20 mouse cellular contexts compared by ENCODE assay signal in genomic region chr10:41261889-41262288, GRCm38 (mm10). TPM values are rescaled to one million over a fixed set of nuclear protein-coding genes. Genes with fewer than 3 reads are reported as not detected.
A peak's percentile ranks its signal among the peaks of the same experiment; 100 is the strongest.
DNase-seq lines count a peak whose midpoint lies in the region; ATAC-seq and TF ChIP-seq lines count a peak whose summit lies in the region.
"Had no signal": no experiment of that assay in that cellular context is flagged by ENCODE, and none has a peak within 500 bp of the region (broad histone marks: within the 10 kb centered on the region; RNA-seq: fewer than 3 reads in every experiment).

No protein-coding gene starts in this region.

- H3K4me2 ChIP-seq in hindbrain, postnatal 0 days (ENCODE audit: low read depth, low read length), result no peak overlapping the region
- no peak overlapping the region for H3K4me2 ChIP-seq in hindbrain, embryonic 16.5 days (ENCODE audit: low read length)
- no peak overlapping the region for H3K4me2 ChIP-seq in midbrain, embryonic 16.5 days (ENCODE audit: low read length)
- H3K4me2 ChIP-seq in midbrain, embryonic 11.5 days, result no peak overlapping the region
- H3K4me2 ChIP-seq in liver, postnatal 0 days (ENCODE audit: low read depth, low read length), result no peak overlapping the region
- H3K4me2 ChIP-seq: forebrain, embryonic 12.5 days; hindbrain, embryonic 12.5 days; limb, embryonic 15.5 days; neural tube, embryonic 15.5 days had no signal

- H3K9me3 ChIP-seq in hindbrain, postnatal 0 days (ENCODE audit: low read length), result no peaks in the 10 kb centered on the region
- H3K9me3 ChIP-seq in hindbrain, embryonic 16.5 days (ENCODE audit: control insufficient read depth, low read length), result no peaks in the 10 kb centered on the region
- no peaks in the 10 kb centered on the region; the same call in 1 of the 2 replicates for H3K9me3 ChIP-seq in midbrain, embryonic 16.5 days (replicated peaks; ENCODE audit: control insufficient read depth, low read length, poor library complexity, severe bottlenecking)
- no peaks in the 10 kb centered on the region for H3K9me3 ChIP-seq in midbrain, embryonic 11.5 days (ENCODE audit: control insufficient read depth, low read length)
- H3K9me3 ChIP-seq in liver, postnatal 0 days (ENCODE audit: low read length), result no peaks in the 10 kb centered on the region
- H3K9me3 ChIP-seq: forebrain, embryonic 12.5 days; hindbrain, embryonic 12.5 days; limb, embryonic 15.5 days; neural tube, embryonic 15.5 days had no signal

- no peak for ATAC-seq in hindbrain, postnatal 0 days
- no peak for ATAC-seq in hindbrain, embryonic 16.5 days
- peak; percentile 72 for ATAC-seq in midbrain, embryonic 16.5 days
- no peak for ATAC-seq in midbrain, embryonic 11.5 days (ENCODE audit: low FRiP score)
- ATAC-seq in liver, postnatal 0 days, result peak; percentile 84

- DNase-seq in hindbrain, postnatal 0 days (ENCODE audit: low spot score), result peak; percentile 52
- no peak for DNase-seq in midbrain, embryonic 11.5 days (ENCODE audit: low spot score, missing footprints)
- peak; percentile 62 for DNase-seq in c-Kit-positive CD71-positive TER-119-positive erythroid progenitor cells, embryonic 14.5 days (ENCODE audit: low spot score)
- no peak for DNase-seq in liver, postnatal 0 days
- DNase-seq in heart, postnatal 36 days, result no peak
- no peak for DNase-seq in layer of hippocampus, adult 11-12 months (ENCODE audit: low spot score)
- DNase-seq: adrenal gland, adult 2 months; cerebellum, adult 2 months; heart, adult 18-20 months; kidney, postnatal 10 days; thymus, postnatal 4 days had no signal

- peak; percentile 64 for TF ChIP-seq EP300 in liver, postnatal 0 days (IDR thresholded peaks at IDR 0.05; ENCODE audit: low read depth)

- H3K27me3 ChIP-seq in hindbrain, postnatal 0 days (ENCODE audit: insufficient read depth, low read length), result no peaks in the 10 kb centered on the region
- no peaks in the 10 kb centered on the region for H3K27me3 ChIP-seq in hindbrain, embryonic 16.5 days (replicated peaks; ENCODE audit: control insufficient read depth, insufficient read depth, low read length)
- no peaks in the 10 kb centered on the region for H3K27me3 ChIP-seq in midbrain, embryonic 16.5 days (ENCODE audit: control insufficient read depth, insufficient read depth, low read depth, low read length)
- no peaks in the 10 kb centered on the region for H3K27me3 ChIP-seq in midbrain, embryonic 11.5 days (ENCODE audit: control insufficient read depth, insufficient read depth, low read length)
- H3K27me3 ChIP-seq in liver, postnatal 0 days (ENCODE audit: insufficient read depth, low read length), result no peaks in the 10 kb centered on the region
- H3K27me3 ChIP-seq: forebrain, embryonic 12.5 days; hindbrain, embryonic 12.5 days; limb, embryonic 15.5 days; neural tube, embryonic 15.5 days had no signal

- intact Hi-C loops in heart, postnatal 36 days (cut with DNase I), result loop anchor here (5.0 kb wide), 1 partner anchor 245 kb away; no protein-coding TSS in a partner anchor

- H3K4me1 ChIP-seq in hindbrain, postnatal 0 days (ENCODE audit: insufficient read depth, low read length), result no peaks in the 10 kb centered on the region
- H3K4me1 ChIP-seq in hindbrain, embryonic 16.5 days (ENCODE audit: control insufficient read depth, insufficient read depth, low read depth, low read length), result no peaks in the 10 kb centered on the region
- no peaks in the 10 kb centered on the region for H3K4me1 ChIP-seq in midbrain, embryonic 16.5 days (ENCODE audit: control insufficient read depth, insufficient read depth, low read length)
- no peaks in the 10 kb centered on the region for H3K4me1 ChIP-seq in midbrain, embryonic 11.5 days (ENCODE audit: control insufficient read depth, insufficient read depth, low read length)
- 0 out of 2 replicates have a peak, but pooled peaks cover 7% of the 10 kb centered on the region for H3K4me1 ChIP-seq in liver, postnatal 0 days (ENCODE audit: insufficient read depth)
- H3K4me1 ChIP-seq: forebrain, embryonic 12.5 days; hindbrain, embryonic 12.5 days; limb, embryonic 15.5 days; neural tube, embryonic 15.5 days had no signal

- no peak overlapping the region for H3K9ac ChIP-seq in hindbrain, postnatal 0 days (replicated peaks; ENCODE audit: low read length)
- H3K9ac ChIP-seq in hindbrain, embryonic 16.5 days (ENCODE audit: low read depth, low read length), result no peak overlapping the region
- H3K9ac ChIP-seq in midbrain, embryonic 16.5 days (ENCODE audit: low read depth, low read length), result no peak overlapping the region
- no peak overlapping the region for H3K9ac ChIP-seq in midbrain, embryonic 11.5 days (ENCODE audit: low read length)
- no peak overlapping the region for H3K9ac ChIP-seq in liver, postnatal 0 days (replicated peaks)
- H3K9ac ChIP-seq: forebrain, embryonic 12.5 days; hindbrain, embryonic 12.5 days; limb, embryonic 15.5 days; neural tube, embryonic 15.5 days had no signal

- TF ChIP-seq CTCF in hindbrain, postnatal 0 days (IDR thresholded peaks at IDR 0.05; ENCODE audit: low read depth), result peak; percentile 44
- TF ChIP-seq CTCF in liver, postnatal 0 days (IDR thresholded peaks at IDR 0.05; ENCODE audit: low read depth), result peak; percentile 56

- peaks cover 11% of the 10 kb centered on the region; the same call in 1 of the 2 replicates for H3K36me3 ChIP-seq in hindbrain, postnatal 0 days (ENCODE audit: insufficient read depth, low read length)
- H3K36me3 ChIP-seq in hindbrain, embryonic 16.5 days (ENCODE audit: control insufficient read depth, insufficient read depth, low read length), result peaks cover 5% of the 10 kb centered on the region; the same call in 1 of the 2 replicates
- H3K36me3 ChIP-seq in midbrain, embryonic 16.5 days (ENCODE audit: control insufficient read depth, insufficient read depth, low read length), result peaks cover 6% of the 10 kb centered on the region; the same call in 1 of the 2 replicates
- H3K36me3 ChIP-seq in midbrain, embryonic 11.5 days (ENCODE audit: control insufficient read depth, insufficient read depth, low read length), result no peaks in the 10 kb centered on the region
- peaks cover 4% of the 10 kb centered on the region; the same call in 1 of the 2 replicates for H3K36me3 ChIP-seq in liver, postnatal 0 days (replicated peaks; ENCODE audit: insufficient read depth, low read length)

- H3K4me3 ChIP-seq in hindbrain, postnatal 0 days (ENCODE audit: low read length), result no peak overlapping the region
- no peak overlapping the region for H3K4me3 ChIP-seq in hindbrain, embryonic 16.5 days (ENCODE audit: low read length)
- H3K4me3 ChIP-seq in midbrain, embryonic 16.5 days (ENCODE audit: low read depth, low read length), result no peak overlapping the region
- H3K4me3 ChIP-seq in midbrain, embryonic 11.5 days (ENCODE audit: low read depth, low read length), result no peak overlapping the region
- H3K4me3 ChIP-seq in liver, postnatal 0 days (ENCODE audit: low read depth, low read length), result no peak overlapping the region
- H3K4me3 ChIP-seq: forebrain, embryonic 12.5 days; hindbrain, embryonic 12.5 days; limb, embryonic 15.5 days; myocyte; neural tube, embryonic 15.5 days had no signal

- H3K27ac ChIP-seq in hindbrain, postnatal 0 days, result no peak overlapping the region
- no peak overlapping the region for H3K27ac ChIP-seq in hindbrain, embryonic 16.5 days (ENCODE audit: low read depth, low read length)
- H3K27ac ChIP-seq in midbrain, embryonic 16.5 days (ENCODE audit: low read length), result no peak overlapping the region
- no peak overlapping the region for H3K27ac ChIP-seq in midbrain, embryonic 11.5 days (ENCODE audit: low read depth, low read length)
- 0 out of 2 replicates have a peak overlapping the region, but pooled peaks have one; percentile 61 for H3K27ac ChIP-seq in liver, postnatal 0 days (ENCODE audit: low read depth)
- H3K27ac ChIP-seq: forebrain, embryonic 12.5 days; hindbrain, embryonic 12.5 days; limb, embryonic 15.5 days; neural tube, embryonic 15.5 days had no signal

RNA-seq across cellular contexts. Expression of gene Fig4, which starts 41.2 kb away (rescaled TPM):
- 29.7 and 30.4 TPM in 2 replicates for total RNA-seq in hindbrain, postnatal 0 days (2014; rRNA removed)
- polyA plus RNA-seq in hindbrain, postnatal 0 days (2015; fragmentation: Nextera tagmentation; extraction: Ambion mirVana), result 29.9 and 32.6 TPM in 2 replicates
- polyA plus RNA-seq in hindbrain, embryonic 16.5 days (2015; fragmentation: Nextera tagmentation; extraction: Ambion mirVana), result 31.2 and 32.1 TPM in 2 replicates
- polyA plus RNA-seq in midbrain, embryonic 16.5 days (2015; fragmentation: Nextera tagmentation; extraction: Ambion mirVana), result 31.6 and 32.5 TPM in 2 replicates
- 22.4 and 25.2 TPM in 2 replicates for polyA plus RNA-seq in midbrain, embryonic 11.5 days (2014; fragmentation: Nextera tagmentation; extraction: Ambion mirVana)
- 5.8 and 6.0 TPM in 2 replicates for polyA plus RNA-seq in liver, postnatal 0 days (2015; fragmentation: Nextera tagmentation; extraction: Ambion mirVana)
- 10 to 100 TPM; 26.4 to 27.0 TPM for total RNA-seq in heart, postnatal 36 days (2021)

RNA-seq across cellular contexts. Expression of gene Ak9, which starts 41.9 kb away (rescaled TPM):
- total RNA-seq in hindbrain, postnatal 0 days (2014; rRNA removed), result 0.18 and 0.21 TPM in 2 replicates
- 0.25 and 0.39 TPM in 2 replicates for polyA plus RNA-seq in hindbrain, postnatal 0 days (2015; fragmentation: Nextera tagmentation; extraction: Ambion mirVana)
- polyA plus RNA-seq in hindbrain, embryonic 16.5 days (2015; fragmentation: Nextera tagmentation; extraction: Ambion mirVana), result 0.24 TPM in 2 replicates
- 0.16 and 0.28 TPM in 2 replicates for polyA plus RNA-seq in midbrain, embryonic 16.5 days (2015; fragmentation: Nextera tagmentation; extraction: Ambion mirVana)
- polyA plus RNA-seq in midbrain, embryonic 11.5 days (2014; fragmentation: Nextera tagmentation; extraction: Ambion mirVana), result not detected in 2 replicates
- not detected in 2 replicates for polyA plus RNA-seq in liver, postnatal 0 days (2015; fragmentation: Nextera tagmentation; extraction: Ambion mirVana)
- not detected for total RNA-seq in heart, postnatal 36 days (2021)
- total RNA-seq: adrenal gland, adult 2 months; common myeloid progenitor, adult 5-6 weeks; megakaryocyte-erythroid progenitor cell, adult 5-6 weeks had no signal
- polyA plus RNA-seq: adrenal gland, adult 2 months; limb, embryonic 15.5 days; myocyte had no signal

Comparison
In these comparisons a context has a peak if more than half of its experiments do, and no peak if none do; other contexts are left out.
1. ATAC-seq: peak in midbrain, embryonic 16.5 days (single experiment) and liver, postnatal 0 days (single experiment); none in hindbrain, postnatal 0 days (single experiment), hindbrain, embryonic 16.5 days (single experiment) and midbrain, embryonic 11.5 days (single experiment).
2. DNase-seq: peak in hindbrain, postnatal 0 days (single experiment) and c-Kit-positive CD71-positive TER-119-positive erythroid progenitor cells, embryonic 14.5 days (single experiment); none in midbrain, embryonic 11.5 days (single experiment), liver, postnatal 0 days (single experiment), heart, postnatal 36 days (0 of 2) and layer of hippocampus, adult 11-12 months (single experiment).